Mouse (Mus musculus): ENCODE results near the gene Dnajc27. TPM values are rescaled to one million over a fixed set of nuclear protein-coding genes. Genes with fewer than 3 reads are reported as not detected.
A peak's percentile ranks its signal among the peaks of the same experiment; 100 is the strongest.

Gene Dnajc27
- polyA plus RNA-seq (2015; fragmentation: Nextera tagmentation; extraction: Ambion mirVana) = 7.8 and 8.0 TPM in 2 replicates

DNA sequence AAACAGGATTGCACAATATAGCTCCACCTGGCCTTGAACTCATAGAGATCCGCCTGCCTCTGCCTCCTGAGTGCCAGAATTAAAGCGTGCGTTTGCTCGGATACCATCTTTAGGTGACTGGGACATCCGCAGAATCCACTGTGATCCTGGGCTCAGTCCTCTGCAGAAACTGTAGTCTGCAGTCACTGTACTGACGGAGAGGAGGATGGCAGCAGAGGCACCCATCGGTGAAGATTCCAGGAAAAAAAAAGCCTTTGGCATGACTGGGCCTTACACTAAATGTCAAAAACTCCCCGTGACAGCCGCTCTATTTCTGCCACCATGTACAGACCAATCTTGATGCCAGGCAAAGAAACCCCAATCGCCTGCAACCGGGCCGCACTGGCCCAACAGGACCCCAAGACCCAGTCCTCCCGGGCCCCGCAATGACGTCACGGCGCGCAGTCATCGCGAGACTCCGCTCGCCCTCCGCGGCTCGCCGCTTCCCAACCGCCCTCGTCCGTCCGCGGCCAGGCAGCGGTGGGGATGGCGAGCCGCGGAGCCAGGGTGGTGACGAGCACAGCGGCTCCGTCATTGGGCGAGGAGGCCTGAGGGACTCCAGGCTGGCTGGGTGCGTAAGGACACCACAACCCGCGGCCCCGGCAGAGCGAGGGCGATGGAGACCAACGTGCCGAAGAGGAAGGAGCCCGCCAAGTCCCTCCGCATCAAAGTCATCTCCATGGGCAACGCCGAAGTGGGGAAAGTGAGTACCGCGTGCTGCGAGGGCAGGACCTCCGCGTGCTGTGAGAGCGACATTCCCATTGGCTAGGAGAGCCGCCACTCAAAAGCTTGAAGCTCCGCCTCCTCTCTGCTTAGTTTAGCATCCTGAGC lies at the start of gene Dnajc27:
TSS of gene Dnajc27 (plus strand) at position 452 of the 870 bp plus-strand sequence.
- peaks cover 18% of the 10 kb centered on the region for H3K36me3 ChIP-seq
- H3K27me3 ChIP-seq (replicated peaks) = no peaks in the 10 kb centered on the region
- peak; percentile 88 for ATAC-seq (ENCODE audit: extremely low read depth, insufficient number of reproducible peaks, low FRiP score, low TSS enrichment)
- no peaks in the 10 kb centered on the region for H3K9me3 ChIP-seq
- H3K4me3 ChIP-seq = peak within 1 kb of the TSS; percentile 68
- H3K4me1 ChIP-seq = peaks cover 15% of the 10 kb centered on the region
- H3K4me2 ChIP-seq = peak within 1 kb of the TSS; percentile 77
- peak within 1 kb of the TSS; percentile 96 for H3K27ac ChIP-seq (replicated peaks)
- 6% methylated on average over 55 of the region's 59 CpGs for WGBS
- peak within 1 kb of the TSS; percentile 79 for H3K9ac ChIP-seq

DNA sequence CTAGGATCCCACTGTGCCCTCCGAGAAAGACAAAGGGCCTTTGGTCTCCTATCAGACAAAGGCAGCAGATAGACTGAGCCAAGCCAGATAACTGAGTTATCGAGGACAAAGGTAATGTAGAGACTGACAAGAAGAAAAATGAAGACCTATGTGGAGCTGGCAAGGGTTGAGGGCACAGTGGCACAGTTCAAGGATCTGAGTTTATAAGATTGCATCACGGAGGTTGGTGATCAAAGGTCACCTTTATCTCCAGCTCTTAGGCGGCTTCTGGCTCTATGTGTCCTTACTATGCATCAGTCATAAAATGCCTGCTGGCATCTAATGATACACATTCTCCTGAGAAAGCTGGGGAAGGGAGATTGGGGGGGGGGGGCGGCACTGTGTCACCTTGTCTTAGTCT lies 46.2 kb upstream of the Dnajc27 start:
- Histone ChIP-seq H3K9me3 (no peaks in the 10 kb centered on the region), H3K27ac (replicated peaks) (no peak overlapping the region), H3K36me3 (no peaks in the 10 kb centered on the region), H3K4me2 (no peak overlapping the region), H3K9ac (no peak overlapping the region), H3K27me3 (replicated peaks) (peaks cover 21% of the 10 kb centered on the region; the same call in 1 of the 2 replicates), H3K4me1 (peaks cover 45% of the 10 kb centered on the region), H3K4me3 (no peak overlapping the region)
- no peak for ATAC-seq (ENCODE audit: extremely low read depth, insufficient number of reproducible peaks, low FRiP score, low TSS enrichment)
- 72% methylated on average over 5 of the region's 5 CpGs for WGBS

GRCm38 (mm10) chr12:4037511-4037910 lies 44.9 kb upstream of the Dnajc27 start:
- Histone ChIP-seq H3K9ac (peak overlapping the region; percentile 86), H3K4me1 (peaks cover 54% of the 10 kb centered on the region), H3K4me3 (peak overlapping the region; percentile 76), H3K27ac (replicated peaks) (no peak overlapping the region), H3K27me3 (replicated peaks) (peaks cover 21% of the 10 kb centered on the region; the same call in 1 of the 2 replicates), H3K36me3 (no peaks in the 10 kb centered on the region), H3K4me2 (peak overlapping the region; percentile 90), H3K9me3 (no peaks in the 10 kb centered on the region)
- WGBS = 27% methylated on average over 5 of the region's 5 CpGs
- no peak for ATAC-seq (ENCODE audit: extremely low read depth, insufficient number of reproducible peaks, low FRiP score, low TSS enrichment)

DNA sequence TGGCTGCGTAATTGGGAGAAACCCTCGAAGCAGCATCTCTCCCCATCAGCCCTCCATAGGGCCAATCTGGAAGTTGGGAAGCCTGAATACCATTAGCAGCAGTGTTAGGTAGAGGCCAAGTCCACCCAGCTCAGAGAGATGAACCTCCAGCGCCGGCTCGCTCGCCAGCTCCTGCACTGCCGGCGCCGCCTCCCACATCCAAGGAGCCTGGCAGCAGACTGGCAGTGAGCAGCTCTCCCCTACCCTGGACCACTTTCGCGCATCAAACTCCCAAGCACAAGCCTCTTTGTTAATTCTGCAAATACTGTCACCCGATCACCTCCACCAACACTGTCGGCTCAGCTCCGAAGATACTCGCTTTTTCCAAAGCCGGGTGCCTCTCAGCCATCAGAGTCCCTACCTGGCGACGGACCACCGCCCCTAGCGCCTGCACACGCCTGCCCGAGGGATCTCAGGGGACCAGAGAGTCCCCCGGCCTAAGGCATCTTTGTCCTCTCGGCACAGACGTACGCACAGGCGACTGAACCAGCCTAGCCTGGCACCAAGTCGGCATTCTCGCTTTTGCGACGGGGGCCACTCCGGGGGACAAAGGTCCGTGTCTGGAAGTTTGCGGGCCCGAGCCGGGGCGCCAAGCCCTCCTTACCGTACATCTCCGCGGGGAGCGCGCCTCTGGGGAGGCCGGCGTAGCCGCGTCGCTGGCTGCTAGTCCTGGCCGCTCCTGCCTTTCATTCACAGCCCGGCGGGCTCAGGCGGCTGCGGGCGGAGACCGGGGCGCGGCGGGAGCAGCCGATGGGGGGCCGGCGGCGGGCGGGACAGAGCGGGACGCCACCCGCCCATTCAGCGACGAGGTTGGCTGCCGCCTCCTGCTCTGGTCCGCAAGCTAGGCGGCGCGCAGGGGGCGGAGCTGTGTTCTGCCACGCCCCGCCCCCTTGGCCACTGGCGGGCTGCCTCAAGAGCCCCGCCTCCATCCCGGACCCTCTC lies 44.0 kb upstream of the Dnajc27 start, which contains the start of gene Efr3b:
TSS of gene Efr3b (minus strand) at position 855 of the 981 bp plus-strand sequence.
- peaks cover 21% of the 10 kb centered on the region; the same call in 1 of the 2 replicates for H3K27me3 ChIP-seq (replicated peaks)
- H3K4me1 ChIP-seq = peaks cover 56% of the 10 kb centered on the region
- H3K9ac ChIP-seq = peak within 1 kb of the TSS; percentile 86
- no peaks in the 10 kb centered on the region for H3K36me3 ChIP-seq
- ATAC-seq (ENCODE audit: extremely low read depth, insufficient number of reproducible peaks, low FRiP score, low TSS enrichment) = peak; percentile 80
- H3K4me3 ChIP-seq = peak within 1 kb of the TSS; percentile 76
- peak within 1 kb of the TSS; percentile 58 for H3K27ac ChIP-seq (replicated peaks)
- WGBS = under 1% methylated on average over 76 of the region's 78 CpGs
- peak within 1 kb of the TSS; percentile 90 for H3K4me2 ChIP-seq
- H3K9me3 ChIP-seq = no peaks in the 10 kb centered on the region

DNA sequence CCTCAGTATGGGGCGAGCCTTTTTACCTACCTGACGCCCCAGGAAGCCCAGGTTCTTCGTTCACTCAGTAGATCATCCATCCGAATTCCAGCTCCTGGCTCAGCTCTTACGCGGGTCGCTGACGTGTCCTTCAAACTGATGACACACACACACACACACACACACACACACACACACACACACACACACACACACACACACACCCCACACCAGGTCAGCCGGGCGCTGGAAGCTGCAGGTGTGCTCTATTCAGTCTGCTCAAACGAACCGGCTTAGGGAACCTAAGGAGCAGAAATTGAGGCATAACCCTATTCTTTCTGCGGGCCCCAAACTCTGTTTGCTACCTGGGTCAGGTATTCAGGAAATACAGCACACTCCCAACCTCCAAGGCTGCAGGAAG lies 43.3 kb upstream of the Dnajc27 start:
- Histone ChIP-seq H3K36me3 (no peaks in the 10 kb centered on the region), H3K4me2 (peak overlapping the region; percentile 90), H3K9me3 (no peaks in the 10 kb centered on the region), H3K27ac (replicated peaks) (peak overlapping the region; percentile 58; the same call in 1 of the 2 replicates), H3K9ac (peak overlapping the region; percentile 86), H3K27me3 (replicated peaks) (peaks cover 21% of the 10 kb centered on the region; the same call in 1 of the 2 replicates), H3K4me1 (peaks cover 55% of the 10 kb centered on the region), H3K4me3 (peak overlapping the region; percentile 76)
- no peak for ATAC-seq (ENCODE audit: extremely low read depth, insufficient number of reproducible peaks, low FRiP score, low TSS enrichment)
- WGBS = 0% methylated on average over 13 of the region's 13 CpGs

- no peak for ATAC-seq (ENCODE audit: extremely low read depth, insufficient number of reproducible peaks, low FRiP score, low TSS enrichment)
- no peaks in the 10 kb centered on the region for H3K36me3 ChIP-seq
- H3K4me2 ChIP-seq = peak overlapping the region; percentile 27
- peaks cover 8% of the 10 kb centered on the region; the same call in 1 of the 2 replicates for H3K27me3 ChIP-seq (replicated peaks)
- H3K4me3 ChIP-seq = no peak overlapping the region
- no peaks in the 10 kb centered on the region for H3K9me3 ChIP-seq
- H3K4me1 ChIP-seq = peaks cover 48% of the 10 kb centered on the region
- 31% methylated on average over 5 of the region's 5 CpGs for WGBS
- H3K9ac ChIP-seq = peak overlapping the region; percentile 61
- H3K27ac ChIP-seq (replicated peaks) = peak overlapping the region; percentile 86
These were observed 40.0 kb upstream of the Dnajc27 start for GRCm38 (mm10) chr12:4042411-4042810.

DNA sequence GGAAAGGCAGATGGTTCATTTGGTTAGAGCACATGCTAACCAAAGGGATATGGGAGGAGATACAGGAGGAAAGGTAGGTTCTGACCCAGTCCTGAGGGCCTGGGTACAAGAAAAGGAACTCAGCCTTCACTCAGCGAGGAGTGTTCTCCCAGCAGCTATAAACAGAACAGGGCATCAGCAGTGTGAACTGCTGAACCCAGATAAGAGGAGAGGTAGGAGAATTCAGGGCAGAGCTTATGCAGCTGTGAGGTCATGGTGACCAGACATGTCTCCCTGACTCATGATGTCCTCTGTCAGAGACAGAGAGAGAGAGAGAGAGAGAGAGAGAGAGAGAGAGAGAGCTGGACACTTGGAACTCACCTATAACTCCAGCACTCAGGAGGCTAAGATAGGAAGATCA lies 36.4 kb upstream of the Dnajc27 start:
- ATAC-seq (ENCODE audit: extremely low read depth, insufficient number of reproducible peaks, low FRiP score, low TSS enrichment) = peak; percentile 22; the same call in 1 of the 2 replicates
- 0 out of 2 replicates have a peak overlapping the region, but pooled peaks have one; percentile 22 for H3K4me2 ChIP-seq

DNA sequence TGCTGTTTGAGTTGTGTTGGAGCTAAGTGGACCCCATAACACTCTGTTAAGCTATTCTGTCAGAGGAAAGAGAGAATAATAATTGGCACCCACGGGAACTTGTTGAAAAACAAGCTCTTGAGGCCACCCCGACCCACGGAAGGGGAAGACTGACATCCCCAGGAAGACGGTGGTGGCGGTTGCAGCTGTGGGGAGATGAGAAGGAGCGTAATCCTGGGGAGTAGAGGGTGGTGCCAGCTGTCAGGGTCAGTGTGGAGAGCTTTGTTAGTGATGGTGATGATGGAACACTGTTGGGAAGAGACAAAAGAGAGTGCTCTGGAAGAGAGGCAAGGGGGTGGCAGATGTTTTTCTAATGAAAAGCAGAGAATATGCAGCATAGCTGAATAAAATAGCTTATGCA lies 34.4 kb upstream of the Dnajc27 start:
- H3K4me3 ChIP-seq = no peak overlapping the region
- H3K36me3 ChIP-seq = no peaks in the 10 kb centered on the region
- no peak for ATAC-seq (ENCODE audit: extremely low read depth, insufficient number of reproducible peaks, low FRiP score, low TSS enrichment)
- H3K9me3 ChIP-seq = no peaks in the 10 kb centered on the region
- H3K4me2 ChIP-seq = no peak overlapping the region
- no peak overlapping the region for H3K9ac ChIP-seq
- H3K27ac ChIP-seq (replicated peaks) = no peak overlapping the region
- peaks cover under 1% of the 10 kb centered on the region; the same call in 1 of the 2 replicates for H3K27me3 ChIP-seq (replicated peaks)
- 48% methylated on average over 6 of the region's 6 CpGs for WGBS
- peaks cover 41% of the 10 kb centered on the region for H3K4me1 ChIP-seq

More for the DNA sequence above, 36.4 kb upstream of the Dnajc27 start:
- no peaks in the 10 kb centered on the region for H3K9me3 ChIP-seq
- H3K36me3 ChIP-seq = no peaks in the 10 kb centered on the region
- H3K27ac ChIP-seq (replicated peaks) = peak overlapping the region; percentile 64
- 0% methylated on average over 1 of the region's 1 CpGs for WGBS
- H3K27me3 ChIP-seq (replicated peaks) = no peaks in the 10 kb centered on the region
- peak overlapping the region; percentile 28; the same call in 1 of the 2 replicates for H3K9ac ChIP-seq
- H3K4me3 ChIP-seq = no peak overlapping the region
- H3K4me1 ChIP-seq = peaks cover 52% of the 10 kb centered on the region

DNA sequence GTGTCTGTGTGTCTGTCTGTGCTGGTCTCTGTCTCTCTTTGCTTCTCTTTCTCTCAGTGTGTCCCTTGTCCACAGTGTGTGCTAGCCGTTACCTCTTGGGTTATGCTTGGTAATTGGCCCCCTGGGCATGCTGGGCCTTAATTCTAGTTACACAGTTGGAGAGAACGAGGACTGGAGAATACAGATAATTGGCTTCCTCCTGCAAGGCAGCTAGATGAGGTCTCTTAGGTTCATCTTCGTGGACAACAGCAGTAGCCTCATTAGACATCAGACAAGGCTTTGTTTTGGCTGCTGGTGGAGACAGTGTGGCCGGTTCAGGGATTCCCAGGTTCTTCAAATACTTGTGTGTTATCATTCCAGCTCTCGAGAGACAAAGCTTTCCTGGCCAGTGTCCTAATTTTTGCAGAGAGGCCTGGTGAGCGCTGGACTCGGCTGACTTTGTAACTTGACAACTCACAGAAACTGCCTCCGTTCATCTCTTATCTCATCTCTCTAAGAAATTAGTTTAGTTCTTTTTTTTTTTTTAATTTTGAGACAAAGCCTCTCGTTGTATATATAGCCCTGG lies 31.4 kb upstream of the Dnajc27 start:
- Histone ChIP-seq H3K27me3 (replicated peaks) (peaks cover 10% of the 10 kb centered on the region; the same call in 1 of the 2 replicates), H3K27ac (replicated peaks) (peak overlapping the region; percentile 45), H3K36me3 (no peaks in the 10 kb centered on the region), H3K9ac (no peak overlapping the region), H3K9me3 (no peaks in the 10 kb centered on the region), H3K4me3 (no peak overlapping the region), H3K4me1 (peaks cover 37% of the 10 kb centered on the region), H3K4me2 (no peak overlapping the region; the same call in 1 of the 2 replicates)
- peak; percentile 22; the same call in 1 of the 2 replicates for ATAC-seq (ENCODE audit: extremely low read depth, insufficient number of reproducible peaks, low FRiP score, low TSS enrichment)
- WGBS = 18% methylated on average over 9 of the region's 9 CpGs

- peaks cover 10% of the 10 kb centered on the region; the same call in 1 of the 2 replicates for H3K27me3 ChIP-seq (replicated peaks)
- H3K4me1 ChIP-seq = peaks cover 31% of the 10 kb centered on the region
- no peak for ATAC-seq (ENCODE audit: extremely low read depth, insufficient number of reproducible peaks, low FRiP score, low TSS enrichment)
- no peaks in the 10 kb centered on the region for H3K36me3 ChIP-seq
- H3K9ac ChIP-seq = no peak overlapping the region
- 63% methylated on average over 3 of the region's 3 CpGs for WGBS
- no peak overlapping the region for H3K4me2 ChIP-seq
- H3K27ac ChIP-seq (replicated peaks) = no peak overlapping the region
- H3K4me3 ChIP-seq = no peak overlapping the region
- no peaks in the 10 kb centered on the region for H3K9me3 ChIP-seq
These were observed 28.7 kb upstream of the Dnajc27 start for GRCm38 (mm10) chr12:4053643-4054042.
